Mouse (Mus musculus) cortical plate, adult 2 months (tissue): ENCODE measurements around the gene Map3k7cl. TPM values are rescaled to one million over a fixed set of nuclear protein-coding genes. Genes with fewer than 3 reads are reported as not detected.

Experiments used
- H3K27ac ChIP-seq: fragments of 200-500 bp; 2 replicates; pipeline ENCODE4 v1.5.1; 2012; ENCODE audit warnings: low read length, control low read depth, inconsistent platforms; ENCODE audit not compliant: insufficient read depth
- H3K4me1 ChIP-seq: fragments of 200-500 bp; 2 replicates; pipeline ENCODE4 v1.6.1; 2011; ENCODE audit warnings: low read length; ENCODE audit not compliant: control insufficient read depth, insufficient read depth
- H3K4me3 ChIP-seq: fragments of 200-500 bp; 2 replicates; pipeline ENCODE4 v1.5.1; 2011; ENCODE audit warnings: mild to moderate bottlenecking, low read length, control low read depth; ENCODE audit not compliant: insufficient read depth
- CTCF ChIP-seq: fragments of 200-500 bp; IDR thresholded peaks from 2 replicates; pipeline ENCODE4 v1.5.1; 2011; ENCODE audit warnings: mild to moderate bottlenecking, control low read depth, low read length; ENCODE audit not compliant: insufficient read depth; ENCODE audit errors: extremely low read depth
- POLR2A ChIP-seq: fragments of 200-500 bp; IDR thresholded peaks from 2 replicates; pipeline ENCODE4 v1.6.1; 2011; ENCODE audit warnings: mild to moderate bottlenecking, low read length, control low read depth; ENCODE audit not compliant: insufficient read depth; ENCODE audit errors: extremely low read depth
- polyA plus RNA-seq: library from polyadenylated mRNA; depleted of rRNA; stranded (reverse); fragments of >200 nt; gene quantifications from 2 replicates; pipeline ENCODE4 v1.2.3, GENCODE M21; 2012; rRNA removed

Gene Map3k7cl
- polyA plus RNA-seq, result 1.2 and 1.5 TPM in 2 replicates

DNA sequence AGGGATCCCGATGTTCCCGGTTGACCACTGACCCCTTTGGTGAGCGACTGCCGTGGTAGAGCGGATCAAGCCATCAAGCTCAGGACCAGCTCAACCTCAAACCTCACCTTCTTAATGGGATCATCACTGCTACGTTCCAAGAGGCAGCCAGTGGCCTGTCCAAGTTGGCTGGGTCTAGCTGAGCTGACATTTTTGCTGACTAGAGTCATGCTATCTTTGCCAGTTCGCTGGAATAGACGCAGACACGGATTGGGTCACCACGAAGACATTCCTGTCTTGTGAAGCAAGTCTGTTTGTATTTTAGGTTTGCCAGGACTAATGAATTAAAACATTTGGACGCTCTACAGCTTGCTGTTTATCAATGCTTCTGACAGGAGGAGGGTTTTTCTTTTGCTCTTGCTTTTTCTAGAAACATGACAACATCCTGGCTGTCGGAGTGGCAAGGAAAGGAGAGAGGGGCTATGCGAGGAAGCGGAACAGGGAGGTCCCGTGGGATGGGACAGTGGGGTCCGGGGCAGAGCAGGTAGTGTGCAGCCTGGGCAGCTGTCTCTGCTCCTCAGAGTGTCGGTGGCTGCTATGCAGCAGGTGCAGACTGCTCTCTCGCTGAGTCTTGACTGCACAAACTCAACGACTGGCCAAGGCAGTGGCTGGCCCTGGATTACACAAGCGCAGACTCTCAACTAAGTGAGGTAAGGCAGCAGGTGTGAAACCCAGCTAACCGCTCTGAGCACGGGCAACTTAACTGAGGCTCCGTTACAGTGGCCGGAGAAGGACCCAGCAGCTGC is at the start of gene Map3k7cl:
Map3k7cl (plus strand) TSS at position 424 of the 785 bp plus-strand sequence.
- Histone ChIP-seq H3K27ac (no peak within 1 kb of the TSS), H3K4me1 (no peaks in the 10 kb centered on the region), H3K4me3 (no peak within 1 kb of the TSS)
- TF ChIP-seq POLR2A (no peak), CTCF (no peak)

DNA sequence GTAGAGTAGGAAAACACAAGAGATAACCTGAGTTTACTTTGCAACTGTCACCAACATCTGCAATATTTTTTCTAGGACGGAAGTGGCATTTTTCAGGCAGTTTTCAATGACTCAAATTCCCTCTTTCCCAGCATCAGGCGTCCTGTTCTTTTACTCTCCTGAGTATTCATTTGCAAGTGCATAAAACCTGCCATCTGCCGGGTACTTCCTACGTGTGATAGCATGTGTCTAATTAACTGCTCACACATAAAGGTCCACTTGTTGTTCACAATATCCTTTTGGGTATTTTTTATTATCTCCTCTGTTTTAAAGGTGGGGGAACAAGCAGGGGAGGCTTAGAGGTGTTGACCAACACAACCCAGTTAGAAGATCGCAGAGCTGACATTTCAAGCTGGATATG is 41.4 kb upstream of the Map3k7cl start:
- no peak overlapping the region for H3K4me3 ChIP-seq
- H3K4me1 ChIP-seq, result no peaks in the 10 kb centered on the region
- no peak overlapping the region for H3K27ac ChIP-seq
- TF ChIP-seq CTCF, result no peak
- TF ChIP-seq POLR2A, result no peak

DNA sequence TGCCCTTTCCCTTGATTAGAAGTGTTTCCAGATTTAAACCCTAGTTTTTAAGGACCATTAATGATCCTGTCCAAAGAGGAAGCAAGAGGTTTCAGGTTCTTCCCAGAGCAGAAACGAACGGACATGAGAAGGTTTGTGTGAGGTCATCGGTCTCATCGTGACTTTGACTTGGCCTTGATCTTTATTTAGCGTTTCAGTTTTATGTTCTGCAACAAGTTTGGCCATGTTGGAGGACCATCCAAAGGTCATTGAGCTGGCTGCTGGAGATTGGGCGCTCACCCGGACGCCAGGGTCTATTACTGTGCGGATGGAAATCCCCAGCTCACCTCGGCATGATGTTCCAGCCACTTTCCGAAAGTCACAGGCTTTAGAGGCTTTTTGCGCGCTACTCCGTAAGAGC is 40.8 kb upstream of the Map3k7cl start:
- no peak for TF ChIP-seq POLR2A
- TF ChIP-seq CTCF, result no peak
- H3K4me1 ChIP-seq, result no peaks in the 10 kb centered on the region

DNA sequence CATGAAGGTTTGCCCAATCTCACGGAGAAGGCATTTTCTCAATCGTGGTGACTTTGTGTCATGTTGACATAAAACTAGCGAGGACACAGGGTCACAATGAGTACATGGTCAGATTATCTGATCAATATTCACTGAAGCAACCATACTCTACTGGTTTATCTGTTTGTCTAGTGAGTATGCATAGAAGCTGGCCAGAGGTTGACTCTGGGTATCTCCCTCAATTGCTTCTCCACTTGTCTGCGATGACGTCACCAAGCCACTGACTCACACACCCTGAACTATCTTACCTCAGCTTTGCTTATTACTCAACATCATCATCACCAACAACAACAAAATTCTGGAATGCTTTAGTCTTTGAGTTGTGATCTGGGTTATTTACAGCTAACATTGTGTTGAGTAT is 28.9 kb upstream of the Map3k7cl start:
- TF ChIP-seq CTCF (no peak), POLR2A (no peak)
- Histone ChIP-seq H3K4me3 (no peak overlapping the region), H3K27ac (no peak overlapping the region)

More for the DNA sequence above, 40.8 kb upstream of the Map3k7cl start:
- Histone ChIP-seq H3K27ac (no peak overlapping the region), H3K4me3 (no peak overlapping the region)

DNA sequence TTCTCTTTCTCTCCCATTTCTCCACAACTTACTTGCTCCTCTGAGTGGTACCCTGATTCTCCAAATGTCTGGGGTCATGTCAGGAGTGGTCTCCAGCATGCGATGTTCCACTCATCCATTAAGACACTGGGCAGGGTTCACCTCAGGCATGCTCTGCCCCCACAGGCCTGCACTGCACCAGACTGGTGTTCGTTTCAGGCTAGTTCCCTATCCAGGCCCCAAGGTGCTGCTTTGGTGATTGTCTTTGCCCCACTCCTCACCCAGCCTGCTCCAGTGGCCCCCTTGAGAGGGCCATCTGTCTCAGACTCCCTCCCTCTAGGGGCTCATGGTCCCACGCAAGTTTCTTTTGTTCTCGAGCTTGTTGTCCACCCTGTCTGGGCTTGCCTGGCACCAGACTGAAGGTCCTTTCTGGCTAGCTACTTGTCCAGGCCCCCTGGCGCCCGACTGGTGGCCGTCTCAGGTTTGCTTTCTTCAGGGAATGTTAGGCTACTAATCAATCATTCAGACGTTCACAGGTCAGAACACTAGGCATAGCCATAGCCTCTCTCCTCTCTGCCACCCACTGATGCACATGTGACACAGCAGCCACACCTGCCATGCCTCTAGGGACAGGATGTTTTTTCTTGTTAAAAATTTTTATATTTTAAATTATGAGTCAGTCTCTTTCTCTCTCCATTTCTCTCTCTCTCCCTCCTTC is 25.4 kb upstream of the Map3k7cl start:
- H3K4me1 ChIP-seq, result no peaks in the 10 kb centered on the region
- TF ChIP-seq POLR2A (no peak), CTCF (no peak)
- H3K27ac ChIP-seq, result no peak overlapping the region
- no peak overlapping the region for H3K4me3 ChIP-seq

More for the DNA sequence above, 28.9 kb upstream of the Map3k7cl start:
- no peaks in the 10 kb centered on the region for H3K4me1 ChIP-seq

DNA sequence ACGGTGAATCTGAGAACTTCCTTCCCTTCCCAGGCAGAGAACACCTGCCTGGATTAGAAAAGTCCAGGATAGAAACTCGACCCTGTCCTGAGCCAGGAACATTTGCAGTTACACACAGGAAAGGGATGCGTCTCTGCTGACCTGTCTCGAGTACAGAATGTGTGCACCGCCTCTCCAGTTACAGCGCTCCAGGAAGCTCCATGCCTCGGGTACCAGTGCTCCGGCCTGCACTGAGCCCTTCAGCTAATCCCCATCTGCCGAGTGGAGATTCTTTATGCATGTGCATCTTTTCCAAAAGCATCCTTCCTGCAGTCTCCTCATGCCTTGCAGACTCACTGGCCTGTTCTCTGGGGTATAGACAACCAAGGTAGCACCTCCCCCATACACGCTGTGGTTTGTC is 24.4 kb upstream of the Map3k7cl start:
- Histone ChIP-seq H3K27ac (no peak overlapping the region), H3K4me3 (no peak overlapping the region), H3K4me1 (no peaks in the 10 kb centered on the region)
- no peak for TF ChIP-seq POLR2A
- TF ChIP-seq CTCF, result no peak

DNA sequence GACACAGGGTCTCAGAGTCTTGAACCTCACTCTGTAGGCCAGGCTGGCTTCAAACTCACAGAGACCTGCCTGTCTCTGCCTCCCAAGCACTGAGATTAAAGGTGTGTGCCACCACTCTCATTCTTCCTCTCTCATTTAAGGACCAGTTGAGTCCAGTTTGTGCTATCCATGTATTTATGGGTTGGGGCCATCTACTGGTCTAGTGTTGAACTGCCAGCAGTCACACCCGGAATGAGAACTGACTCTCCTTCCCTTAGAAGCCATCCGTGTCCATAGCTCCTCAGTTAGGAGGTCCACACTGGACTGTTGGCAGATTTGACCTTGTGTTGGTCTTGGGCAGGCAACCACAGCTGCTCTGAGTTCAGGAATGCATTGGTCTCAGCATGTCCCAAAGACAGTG is 4.8 kb upstream of the Map3k7cl start:
- H3K27ac ChIP-seq, result no peak overlapping the region
- no peaks in the 10 kb centered on the region for H3K4me1 ChIP-seq
- H3K4me3 ChIP-seq, result no peak overlapping the region
- TF ChIP-seq POLR2A (no peak), CTCF (peak; percentile 41; the same call in 1 of the 2 replicates)

DNA sequence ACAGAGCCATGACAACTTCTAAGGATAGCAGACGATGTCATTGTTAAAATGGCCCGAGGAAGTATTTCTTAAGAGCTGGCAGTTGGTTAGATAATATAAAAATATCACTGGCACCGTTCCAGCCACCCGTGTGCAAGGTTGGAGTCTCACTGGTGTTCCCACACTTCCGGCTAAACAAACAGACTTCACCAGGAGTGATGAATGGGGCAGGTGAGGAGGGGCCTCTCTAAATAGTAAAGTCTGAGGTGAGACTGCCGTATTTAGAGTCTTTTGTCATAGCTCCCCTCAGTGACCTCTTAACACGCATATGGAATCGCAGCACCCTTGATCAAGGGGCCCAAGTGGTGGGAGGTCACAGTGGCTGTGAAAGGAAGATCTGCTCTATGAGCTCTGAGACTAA is 3.2 kb downstream of the Map3k7cl start:
- no peak for TF ChIP-seq CTCF
- TF ChIP-seq POLR2A, result no peak
- Histone ChIP-seq H3K4me3 (no peak overlapping the region), H3K27ac (no peak overlapping the region), H3K4me1 (no peaks in the 10 kb centered on the region)

DNA sequence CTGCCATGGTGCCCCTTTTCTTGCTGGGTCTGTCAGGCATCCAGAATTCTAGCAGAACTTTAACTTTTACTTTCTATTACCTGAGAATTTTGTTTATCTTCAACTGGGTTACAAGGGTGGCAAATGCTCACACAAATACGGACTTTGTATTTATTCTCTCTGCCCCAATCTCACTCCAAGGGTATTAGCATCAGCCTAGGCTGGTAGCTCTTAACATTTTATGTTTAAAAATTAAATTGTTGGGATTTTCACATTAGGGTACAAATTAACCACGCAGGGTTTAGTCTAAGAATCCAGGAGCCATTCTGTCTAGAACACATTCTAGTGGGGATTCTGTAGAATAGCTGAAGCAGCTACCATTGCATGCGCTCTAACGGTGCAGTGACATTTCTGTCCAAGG is 8.4 kb downstream of the Map3k7cl start:
- H3K4me3 ChIP-seq, result no peak overlapping the region
- no peak for TF ChIP-seq POLR2A
- no peak for TF ChIP-seq CTCF
- H3K27ac ChIP-seq, result no peak overlapping the region
- no peaks in the 10 kb centered on the region for H3K4me1 ChIP-seq

DNA sequence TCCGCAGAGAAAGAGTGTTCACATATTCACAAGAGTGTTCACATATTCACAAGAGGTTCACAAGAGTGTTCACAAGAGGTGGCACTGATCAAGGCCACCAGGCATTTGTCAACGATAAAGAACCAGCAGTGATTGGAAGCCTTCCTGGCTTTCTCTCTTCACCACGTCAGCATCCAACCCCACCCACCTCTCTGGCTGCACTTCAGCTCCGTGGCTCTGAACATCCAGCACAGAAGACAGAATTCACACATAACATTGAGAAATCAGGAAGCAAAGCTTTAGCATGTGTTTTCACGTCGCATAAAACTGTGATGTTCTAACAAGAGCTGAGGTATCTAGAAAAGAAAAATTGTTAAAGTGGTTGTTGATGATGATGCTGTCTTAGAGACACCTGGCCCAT is 10.4 kb downstream of the Map3k7cl start:
- H3K4me1 ChIP-seq, result peaks cover 3% of the 10 kb centered on the region; the same call in 1 of the 2 replicates
- H3K27ac ChIP-seq, result no peak overlapping the region
- H3K4me3 ChIP-seq, result no peak overlapping the region
- TF ChIP-seq CTCF (no peak), POLR2A (no peak)
